Mouse (Mus musculus): Measurements from ENCODE around the gene Tcn2. TPM values are rescaled to one million over a fixed set of nuclear protein-coding genes. Genes with fewer than 3 reads are reported as not detected.
"Not testable (repeated sequence)": the region's sequence is repeated elsewhere in the genome, so short reads cannot be mapped to it uniquely, and the experiment has no call there.

Tcn2 gene
- total RNA-seq (2021), result 10 to 100 TPM; 18.8 to 22.8 TPM
- long read RNA-seq, experiment 1, transcript Tcn2-207 (10 exons, 2,027 nt), result major isoform, 5 of 22 reads
- long read RNA-seq, experiment 1, transcript Tcn2-203 (10 exons, 1,949 nt), result major isoform, 5 of 22 reads
- long read RNA-seq, experiment 1, partial matches to known transcripts, result 3 of 22 reads
- long read RNA-seq, experiment 1, other reads (novel, unspliced or antisense), result 6 of 22 reads
- long read RNA-seq, experiment 2, transcript Tcn2-207 (10 exons, 2,027 nt), result major isoform, 7 of 21 reads
- long read RNA-seq, experiment 2, partial matches to known transcripts, result 5 of 21 reads
- long read RNA-seq, experiment 2, other reads (novel, unspliced or antisense), result 2 of 21 reads

GRCm38 (mm10) chr11:3931511-3932211 lies at the start of gene Tcn2:
TSS of gene Tcn2 (minus strand) at chr11:3932159.
- peak; percentile 88 for DNase-seq
- intact Hi-C loops (cut with DNase I; ENCODE audit: low total_unique reads), result no loop called here

GRCm38 (mm10) chr11:3981536-3981935 lies 49.6 kb upstream of the Tcn2 start:
- DNase-seq, result no peak
- intact Hi-C loops (cut with DNase I; ENCODE audit: low total_unique reads), result no loop called here

DNA sequence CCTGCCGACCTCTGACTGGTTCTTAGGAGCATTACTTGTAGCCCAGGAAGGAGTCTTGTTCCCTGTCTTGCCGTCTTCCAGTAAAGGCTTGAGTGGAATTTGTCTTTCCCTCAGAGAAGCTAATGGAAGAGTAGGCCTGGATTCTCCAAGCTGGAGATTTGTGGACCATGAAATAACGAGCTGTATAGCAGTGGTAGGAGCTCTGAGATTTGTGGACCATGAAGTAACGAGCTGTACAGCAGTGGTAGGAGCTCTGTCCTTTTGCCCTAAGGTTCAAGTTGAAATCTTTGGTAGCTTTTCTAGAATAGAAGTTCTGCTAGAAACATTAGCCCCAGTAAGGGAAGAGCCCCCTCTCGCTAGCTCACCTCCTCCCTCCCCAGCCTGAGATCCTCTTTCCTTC lies 46.5 kb upstream of the Tcn2 start:
- intact Hi-C loops (cut with DNase I; ENCODE audit: low total_unique reads), result no loop called here
- DNase-seq, result no peak

GRCm38 (mm10) chr11:3976678-3977077 lies 44.7 kb upstream of the Tcn2 start, which contains the start of gene 4930556J24Rik:
TSS of gene 4930556J24Rik (minus strand) at chr11:3976778.
- no peak for DNase-seq

DNA sequence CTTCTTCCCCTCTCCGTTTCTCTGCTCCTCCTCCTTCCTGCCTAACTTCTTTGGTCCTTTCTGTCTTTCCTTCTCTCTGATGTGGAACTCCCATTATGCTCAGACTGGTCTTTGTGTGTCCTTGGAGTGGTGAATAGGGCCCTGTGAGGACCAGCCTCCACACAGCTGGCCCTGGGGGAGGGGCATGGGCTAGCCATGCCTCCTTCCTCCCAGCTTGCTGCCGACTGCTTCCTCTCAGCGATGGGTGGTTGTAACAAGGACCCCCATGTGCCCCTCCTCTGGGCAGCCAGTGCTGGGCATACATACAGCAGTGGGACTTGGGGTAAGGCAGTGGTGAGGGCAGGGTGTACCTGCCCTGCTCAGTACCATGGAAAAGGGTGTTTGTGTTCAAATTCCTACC lies 42.4 kb upstream of the Tcn2 start:
- intact Hi-C loops (cut with DNase I; ENCODE audit: low total_unique reads), result no loop called here
- no peak for DNase-seq

More at GRCm38 (mm10) chr11:3976678-3977077, 44.7 kb upstream of the Tcn2 start, which contains the start of gene 4930556J24Rik:
- intact Hi-C loops (cut with DNase I; ENCODE audit: low total_unique reads), result no loop called here

DNA sequence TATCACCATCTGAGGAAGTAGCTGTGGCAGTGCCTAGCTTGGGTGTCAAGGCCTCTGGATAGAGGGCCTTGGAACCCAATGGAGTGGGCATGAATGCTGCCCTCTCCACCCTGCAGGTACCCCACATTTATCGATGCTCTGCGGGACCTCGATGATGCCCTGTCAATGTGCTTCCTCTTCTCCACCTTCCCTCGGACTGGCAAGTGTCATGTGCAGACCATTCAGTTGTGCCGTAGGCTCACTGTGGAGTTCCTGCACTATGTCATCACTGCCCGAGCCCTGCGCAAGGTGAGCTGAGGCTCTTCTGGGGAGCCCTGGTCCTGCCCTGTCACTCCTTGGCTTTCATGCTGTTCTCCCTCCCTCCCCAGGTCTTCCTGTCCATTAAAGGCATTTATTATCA lies 41.1 kb upstream of the Tcn2 start:
- intact Hi-C loops (cut with DNase I; ENCODE audit: low total_unique reads), result no loop called here
- DNase-seq, result no peak

DNA sequence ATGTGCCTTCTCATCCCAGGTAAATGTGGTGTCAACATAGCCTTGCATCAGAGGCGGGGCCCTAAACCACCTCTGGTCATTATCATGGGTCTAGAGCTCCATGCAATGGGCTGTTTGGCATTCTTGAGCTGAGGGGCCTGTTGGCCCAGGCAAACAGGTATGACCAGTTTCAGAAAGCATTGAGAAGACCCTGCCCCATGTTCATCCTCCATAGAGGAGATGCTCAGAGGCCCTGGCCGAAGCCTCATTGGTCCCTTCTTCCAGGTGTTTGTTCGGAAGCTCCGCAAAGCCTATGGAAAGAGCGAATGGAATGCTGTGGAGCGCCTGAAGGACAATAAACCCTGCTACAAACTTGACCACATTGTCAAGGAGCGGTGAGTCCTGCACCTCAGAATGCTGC lies 38.4 kb upstream of the Tcn2 start:
- intact Hi-C loops (cut with DNase I; ENCODE audit: low total_unique reads), result no loop called here
- no peak for DNase-seq

GRCm38 (mm10) chr11:3969837-3970236 lies 37.9 kb upstream of the Tcn2 start:
- no peak for DNase-seq
- intact Hi-C loops (cut with DNase I; ENCODE audit: low total_unique reads), result no loop called here

DNA sequence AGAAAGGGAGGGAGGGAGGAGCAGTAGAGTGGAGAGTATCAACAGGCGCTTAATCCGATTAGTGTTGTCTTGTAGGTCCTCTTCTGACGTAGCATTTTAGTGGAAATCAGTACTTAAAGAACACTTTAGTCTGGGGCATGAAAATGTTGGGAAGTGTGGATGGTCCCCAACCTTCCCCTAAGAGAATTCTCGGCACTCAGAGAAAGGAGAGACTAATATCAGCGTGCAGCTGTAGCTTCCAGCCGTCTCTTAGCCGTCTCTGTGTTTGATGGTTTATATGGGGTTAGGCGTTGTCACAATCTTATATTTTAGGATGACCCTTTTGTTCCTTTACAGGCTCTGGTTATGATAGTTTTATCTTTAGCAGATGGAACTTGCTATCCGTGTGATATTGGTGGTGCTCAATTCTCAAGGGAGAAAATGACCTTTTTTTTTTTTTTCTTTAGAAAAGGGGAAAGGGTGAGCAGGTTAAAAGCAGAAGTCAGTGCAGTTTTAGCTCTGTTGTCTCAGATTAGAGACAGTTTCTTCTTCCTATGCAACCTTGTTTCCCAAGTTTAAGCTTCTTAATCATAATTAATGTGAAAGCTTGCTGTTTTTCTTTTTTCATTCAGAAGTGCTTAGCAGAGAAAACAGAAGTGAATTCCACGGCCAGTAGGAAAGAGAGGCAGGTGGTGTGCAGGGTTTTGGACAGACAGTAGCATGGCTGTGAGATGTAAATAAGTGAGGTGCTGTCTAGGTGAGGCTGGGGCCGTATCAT lies 32.6 kb upstream of the Tcn2 start:
- no peak for DNase-seq
- intact Hi-C loops (cut with DNase I; ENCODE audit: low total_unique reads), result no loop called here

DNA sequence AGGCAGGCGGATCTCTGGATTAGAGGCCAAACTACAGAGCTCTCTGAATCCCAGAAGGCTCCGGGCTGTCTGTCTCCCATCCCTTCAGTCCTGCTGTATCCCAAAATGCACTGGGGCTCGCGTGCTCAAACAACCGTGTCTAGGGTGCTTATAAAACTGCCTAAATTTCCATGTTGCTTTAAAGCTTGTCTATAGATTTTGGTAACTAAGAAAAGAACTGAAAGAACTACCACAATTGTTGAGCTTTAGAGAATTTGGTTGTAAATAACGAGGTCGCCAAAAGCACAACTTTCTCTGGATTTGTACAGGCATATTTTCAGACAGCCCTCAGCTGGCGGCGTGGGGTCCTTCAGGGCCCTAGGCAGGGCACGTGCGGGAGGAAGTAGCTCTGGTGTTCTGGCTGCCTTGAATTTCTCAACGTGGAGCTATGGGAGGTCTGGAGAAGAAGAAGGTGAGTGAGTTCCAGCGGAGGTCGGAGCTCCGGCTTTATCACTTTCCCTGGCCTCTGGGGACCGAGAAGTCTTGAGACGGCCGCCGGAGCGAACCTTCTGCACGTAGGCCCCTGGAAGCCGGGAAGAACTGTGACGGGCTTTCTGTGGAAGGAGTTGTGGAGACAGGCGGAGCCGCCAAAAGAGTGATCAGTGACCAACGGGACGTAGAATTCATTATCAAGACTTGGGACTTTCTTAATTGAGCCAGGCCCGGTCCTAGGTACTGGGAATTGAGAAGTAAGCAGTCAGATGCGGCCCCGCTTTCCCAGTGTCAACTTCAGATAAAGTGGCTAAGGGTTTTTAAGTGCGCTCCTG lies 31.9 kb upstream of the Tcn2 start, which contains the start of gene Pes1:
Pes1 (plus strand) TSS at position 366 of the 806 bp plus-strand sequence.
- intact Hi-C loops (cut with DNase I; ENCODE audit: low total_unique reads), result no loop called here
- DNase-seq, result peak; percentile 70

GRCm38 (mm10) chr11:3963155-3963554 lies 31.2 kb upstream of the Tcn2 start:
- no peak for DNase-seq
- intact Hi-C loops (cut with DNase I; ENCODE audit: low total_unique reads), result no loop called here

- DNase-seq, result no peak
- intact Hi-C loops (cut with DNase I; ENCODE audit: low total_unique reads), result no loop called here
These were observed 29.8 kb upstream of the Tcn2 start for GRCm38 (mm10) chr11:3961761-3962160.

DNA sequence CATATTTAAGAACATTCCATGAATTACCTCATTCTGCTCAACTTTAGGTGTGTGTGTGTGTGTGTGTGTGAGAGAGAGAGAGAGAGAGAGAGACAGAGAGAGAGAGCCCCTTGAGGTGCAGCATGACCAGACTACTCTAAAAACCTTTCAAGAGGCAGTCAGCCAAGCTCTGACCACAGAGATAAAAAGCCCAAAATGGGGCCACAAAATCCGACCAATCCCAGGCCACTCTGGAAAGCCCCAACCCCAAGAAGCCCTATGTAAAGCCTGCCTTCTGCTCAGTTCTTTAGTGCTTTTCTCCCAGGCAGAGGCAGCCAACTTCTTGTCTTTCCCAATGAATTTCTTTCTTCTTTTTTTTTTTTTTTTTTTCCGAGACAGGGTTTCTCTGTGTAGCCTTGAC lies 28.9 kb upstream of the Tcn2 start:
- intact Hi-C loops (cut with DNase I; ENCODE audit: low total_unique reads), result no loop called here

GRCm38 (mm10) chr11:3955371-3955770 lies 23.4 kb upstream of the Tcn2 start:
- intact Hi-C loops (cut with DNase I; ENCODE audit: low total_unique reads); DNase-seq: not testable (repeated sequence)

More for the DNA sequence above, 28.9 kb upstream of the Tcn2 start:
- DNase-seq, result no peak

DNA sequence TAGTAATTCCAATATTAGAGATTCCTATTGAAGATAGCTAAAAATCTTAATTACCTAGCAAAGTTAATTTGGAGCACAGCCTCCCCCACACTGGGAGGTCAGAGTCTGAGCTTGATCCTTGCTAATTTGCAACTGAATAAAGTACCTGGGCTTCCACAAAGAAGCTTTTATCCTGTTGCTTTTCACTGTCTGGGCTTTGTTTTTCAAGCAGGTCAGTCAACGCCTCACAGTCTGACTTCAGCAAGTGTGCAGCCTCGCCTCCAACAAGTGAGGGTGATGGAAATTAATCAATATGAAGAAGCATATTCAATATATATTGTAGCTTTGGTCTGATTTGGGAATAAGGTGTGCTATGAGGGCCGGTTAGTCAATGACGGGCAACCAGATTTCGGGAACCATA lies 22.9 kb upstream of the Tcn2 start:
- intact Hi-C loops (cut with DNase I; ENCODE audit: low total_unique reads); DNase-seq: not testable (repeated sequence)

GRCm38 (mm10) chr11:3946386-3946785 lies 14.4 kb upstream of the Tcn2 start:
- intact Hi-C loops (cut with DNase I; ENCODE audit: low total_unique reads), result no loop called here
- DNase-seq, result no peak

DNA sequence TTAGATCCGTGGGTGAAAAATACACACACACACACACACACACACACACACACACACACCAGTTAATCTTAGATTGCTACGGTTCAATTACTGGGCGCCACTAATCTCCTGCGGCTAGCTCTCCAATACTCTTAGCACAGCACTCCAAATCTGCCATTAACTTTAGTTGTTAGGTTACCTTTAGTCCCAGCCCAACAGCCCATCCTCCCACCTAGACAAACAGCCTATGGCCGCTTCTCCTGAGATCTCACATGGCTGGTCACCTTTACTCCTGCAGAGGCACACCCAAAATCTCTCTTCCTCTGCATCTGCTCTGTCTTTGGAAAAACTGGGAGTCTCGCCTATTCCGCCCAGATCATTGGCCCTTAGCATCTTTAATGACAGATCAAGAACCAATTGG lies 9.4 kb upstream of the Tcn2 start:
- no peak for DNase-seq
- intact Hi-C loops (cut with DNase I; ENCODE audit: low total_unique reads), result no loop called here

- DNase-seq, result no peak
These were observed 5.4 kb upstream of the Tcn2 start for GRCm38 (mm10) chr11:3937321-3937874.

DNA sequence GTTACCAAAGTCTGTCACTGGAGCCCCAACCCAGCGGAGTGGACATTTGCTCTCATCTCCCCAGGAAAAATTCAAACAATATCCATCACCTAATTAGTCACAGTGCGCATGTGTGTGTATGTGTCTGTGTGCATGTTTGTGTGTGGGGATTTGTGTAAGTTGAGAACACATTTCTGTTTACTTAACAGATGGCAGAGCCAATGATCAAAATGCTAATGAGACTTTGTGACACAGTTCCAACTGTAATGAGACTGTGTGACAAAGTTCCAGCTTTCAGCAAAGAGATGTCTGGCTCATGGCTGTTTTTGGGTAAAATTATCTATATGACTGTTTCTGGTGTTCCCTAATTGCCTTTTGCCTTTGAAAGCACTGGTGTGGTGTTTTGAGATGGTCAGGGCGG lies 4.4 kb upstream of the Tcn2 start:
- intact Hi-C loops (cut with DNase I; ENCODE audit: low total_unique reads), result no loop called here
- no peak for DNase-seq

More at GRCm38 (mm10) chr11:3937321-3937874, 5.4 kb upstream of the Tcn2 start:
- intact Hi-C loops (cut with DNase I; ENCODE audit: low total_unique reads), result no loop called here

All from gastrocnemius, postnatal 14 days (tissue).